Mouse (Mus musculus) G1E (cell line): ENCODE data around the gene Fbxw11. TPM values are rescaled to one million over a fixed set of nuclear protein-coding genes. Genes with fewer than 3 reads are reported as not detected.

Source experiments
- ATAC-seq: 2 replicates; pipeline ENCODE4 v1.8.0; 2016; ENCODE audit warnings: mild to moderate bottlenecking; ENCODE audit not compliant: insufficient number of reproducible peaks, poor library complexity, low FRiP score, severe bottlenecking; ENCODE audit errors: extremely low read depth
- DNase-seq: peaks from one replicate; pipeline ENCODE4 v3.0.0; 2012; ENCODE audit warnings: low spot score
- H3K27me3 ChIP-seq: 2 replicates; pipeline ENCODE4 v1.6.1; 2012; ENCODE audit warnings: mild to moderate bottlenecking, low read length, inconsistent platforms; ENCODE audit not compliant: insufficient read depth
- H3K36me3 ChIP-seq: replicated peaks from 2 replicates; pipeline ENCODE3; 2012; ENCODE audit warnings: mild to moderate bottlenecking, inconsistent platforms
- H3K4me1 ChIP-seq: 2 replicates; pipeline ENCODE4 v1.6.1; 2012; ENCODE audit warnings: low read depth, low read length, inconsistent platforms, mixed read lengths; ENCODE audit not compliant: insufficient read depth
- H3K4me3 ChIP-seq: 2 replicates; pipeline ENCODE4 v1.5.1; 2012; ENCODE audit warnings: low read depth, mild to moderate bottlenecking, inconsistent platforms, low read length, moderate library complexity, mixed read lengths
- H3K9me3 ChIP-seq: replicated peaks from 2 replicates; pipeline ENCODE4 v1.6.1; 2012; ENCODE audit warnings: inconsistent platforms
- CTCF ChIP-seq: IDR thresholded peaks from 2 replicates; pipeline ENCODE4 v1.5.1; 2012; ENCODE audit warnings: low read depth, low read length, inconsistent platforms, mixed read lengths
- GATA1 ChIP-seq: IDR thresholded peaks from 2 replicates; pipeline ENCODE4 v1.6.1; 2012; ENCODE audit warnings: borderline replicate concordance, low read length, inconsistent platforms, mixed read lengths
- GATA2 ChIP-seq: IDR thresholded peaks from 2 replicates; pipeline ENCODE4 v1.6.1; 2012; ENCODE audit warnings: low read depth, low read length, inconsistent platforms, borderline replicate concordance
- POLR2AphosphoS5 ChIP-seq: IDR thresholded peaks from 2 replicates; pipeline ENCODE4 v1.6.1; 2012; ENCODE audit warnings: low read depth, low read length, inconsistent platforms; ENCODE audit not compliant: insufficient replicate concordance
- TAL1 ChIP-seq: conservative IDR thresholded peaks from 2 replicates; pipeline ENCODE4 v1.6.1; 2012; ENCODE audit warnings: low read depth, low read length, inconsistent platforms, mixed read lengths
- polyA plus RNA-seq: library from polyadenylated mRNA; stranded (reverse); fragments of >175 nt; gene quantifications from 2 replicates; pipeline ENCODE4 v1.2.3, GENCODE M21; 2012
- total RNA-seq, 2 experiments: library from RNA; stranded (forward) in 1 of 2; stranded (reverse) in 1 of 2; fragments of 200-1000 nt in 1 of 2; fragments of >200 nt in 1 of 2; fragmentation: Nextera tagmentation in 1 of 2; gene quantifications; 2 replicates each; pipeline ENCODE4 v1.2.3; 2014 to 2017

Fbxw11 gene
- total and polyA plus RNA-seq, 3 experiments, result 16.9 to 53.7 (median 39.8) TPM

DNA sequence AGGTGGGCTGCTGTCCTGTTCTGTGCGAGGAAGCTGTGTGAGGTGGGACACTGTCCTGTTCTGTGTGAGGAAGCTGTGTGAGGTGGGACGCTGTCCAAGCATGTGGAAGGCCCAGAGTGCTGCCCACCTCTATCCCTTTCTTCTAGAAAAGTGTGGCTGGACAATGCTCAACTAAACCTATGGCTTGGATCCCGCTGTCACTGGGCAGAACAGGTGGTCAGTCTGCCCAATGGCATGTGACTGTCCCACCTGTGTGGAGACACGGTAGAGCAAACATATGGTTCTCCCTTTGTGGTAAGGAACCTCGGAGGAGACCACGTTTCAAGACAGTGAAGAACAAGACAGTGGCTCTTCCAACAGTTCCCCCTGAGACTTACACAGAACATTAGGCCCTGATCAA lies 14.6 kb upstream of the Fbxw11 start:
- Histone ChIP-seq H3K4me3 (no peak overlapping the region), H3K9me3 (no peaks in the 10 kb centered on the region), H3K27me3 (peaks cover 23% of the 10 kb centered on the region), H3K4me1 (peaks cover 22% of the 10 kb centered on the region), H3K36me3 (peaks cover 7% of the 10 kb centered on the region)
- ATAC-seq (no peak), DNase-seq (no peak)
- TF ChIP-seq CTCF, result no peak
- no peak for TF ChIP-seq TAL1
- TF ChIP-seq GATA2, result no peak
- TF ChIP-seq GATA1, result no peak
- no peak for TF ChIP-seq POLR2AphosphoS5

- Histone ChIP-seq H3K4me1 (peaks cover 30% of the 10 kb centered on the region), H3K4me3 (no peak overlapping the region), H3K36me3 (no peaks in the 10 kb centered on the region), H3K9me3 (no peaks in the 10 kb centered on the region), H3K27me3 (peaks cover 21% of the 10 kb centered on the region)
- TF ChIP-seq GATA2 (no peak), TAL1 (no peak), POLR2AphosphoS5 (no peak), GATA1 (no peak), CTCF (no peak)
- ATAC-seq (no peak), DNase-seq (no peak)
Observed at GRCm38 (mm10) chr11:32629713-32630211, 12.8 kb upstream of the Fbxw11 start.

DNA sequence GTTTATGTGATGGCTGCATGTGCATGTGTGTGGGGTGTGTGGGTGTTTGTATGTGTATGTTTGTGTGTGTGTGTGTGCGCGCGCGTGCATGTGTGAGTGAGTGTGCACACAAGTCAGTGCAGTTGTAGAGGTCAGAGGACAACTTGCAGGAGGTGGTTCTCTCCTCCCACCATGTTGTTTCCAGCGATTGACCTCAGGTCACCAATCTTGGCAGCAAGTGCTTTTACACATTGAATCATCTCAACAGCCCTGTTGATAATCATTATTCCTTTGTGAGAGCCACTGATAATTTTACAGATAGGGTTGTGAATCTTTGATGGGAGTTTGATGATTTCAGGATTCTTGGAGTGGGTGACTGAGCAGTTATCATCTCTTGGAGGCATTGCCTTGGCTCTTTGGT lies 9.9 kb upstream of the Fbxw11 start:
- peaks cover 26% of the 10 kb centered on the region for H3K4me1 ChIP-seq
- no peak for ATAC-seq

DNA sequence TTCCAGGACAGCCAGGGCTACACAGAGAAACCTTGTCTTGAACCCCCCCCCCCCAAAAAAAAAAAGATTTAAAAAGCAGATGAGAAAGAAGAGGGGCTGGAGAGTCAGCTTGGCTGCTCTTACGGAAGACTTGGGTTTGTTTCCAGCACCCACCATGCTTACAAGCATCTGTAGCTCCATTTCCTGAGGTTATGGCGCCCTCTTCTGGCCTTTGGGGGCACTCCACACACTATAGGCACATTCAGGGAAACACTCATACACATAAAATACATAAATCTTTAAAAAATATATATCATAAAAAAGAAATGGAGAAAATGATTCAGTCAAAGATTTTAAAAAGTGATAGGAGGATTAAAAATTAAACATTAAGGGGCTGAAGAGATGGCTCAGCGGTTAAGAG lies 9.0 kb upstream of the Fbxw11 start:
- ATAC-seq (no peak), DNase-seq (no peak)
- Histone ChIP-seq H3K4me1 (peaks cover 23% of the 10 kb centered on the region), H3K4me3 (no peak overlapping the region), H3K9me3 (no peaks in the 10 kb centered on the region), H3K27me3 (peaks cover under 1% of the 10 kb centered on the region; the same call in 1 of the 2 replicates), H3K36me3 (peaks cover 3% of the 10 kb centered on the region)
- no peak for TF ChIP-seq TAL1

More for the DNA sequence above, 9.9 kb upstream of the Fbxw11 start:
- no peaks in the 10 kb centered on the region for H3K9me3 ChIP-seq
- no peaks in the 10 kb centered on the region for H3K36me3 ChIP-seq
- DNase-seq, result no peak
- no peak overlapping the region for H3K4me3 ChIP-seq
- TF ChIP-seq CTCF (no peak), GATA2 (no peak), POLR2AphosphoS5 (no peak), GATA1 (no peak), TAL1 (no peak)
- peaks cover 9% of the 10 kb centered on the region for H3K27me3 ChIP-seq

DNA sequence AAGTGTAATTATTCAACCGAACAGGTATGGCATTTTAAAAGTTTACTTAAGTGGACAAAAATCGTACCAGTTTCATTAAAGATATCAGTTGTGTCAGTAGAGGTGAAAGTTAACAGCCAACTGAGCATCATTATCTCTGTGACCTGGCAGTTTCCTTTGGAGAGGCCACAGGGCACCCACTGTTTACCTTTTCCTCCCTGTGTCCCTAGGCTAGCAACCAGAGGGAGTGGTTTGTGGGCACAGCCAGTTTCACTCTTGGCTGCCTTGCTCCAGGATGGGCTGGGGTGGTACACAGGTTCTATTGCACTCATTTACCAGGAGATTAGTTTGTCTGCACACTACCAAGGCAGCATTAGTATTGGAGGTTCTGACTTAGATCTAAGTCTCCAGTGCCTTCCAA lies 8.4 kb upstream of the Fbxw11 start:
- H3K4me3 ChIP-seq, result no peak overlapping the region; the same call in 1 of the 2 replicates
- H3K27me3 ChIP-seq, result no peaks in the 10 kb centered on the region; the same call in 1 of the 2 replicates
- peaks cover 5% of the 10 kb centered on the region for H3K36me3 ChIP-seq
- H3K4me1 ChIP-seq, result peaks cover 24% of the 10 kb centered on the region
- TF ChIP-seq CTCF (no peak), GATA2 (no peak), TAL1 (no peak), GATA1 (no peak), POLR2AphosphoS5 (no peak)
- H3K9me3 ChIP-seq, result no peaks in the 10 kb centered on the region
- ATAC-seq (0 out of 2 replicates have a peak, but pooled peaks have one; percentile 15), DNase-seq (no peak)

DNA sequence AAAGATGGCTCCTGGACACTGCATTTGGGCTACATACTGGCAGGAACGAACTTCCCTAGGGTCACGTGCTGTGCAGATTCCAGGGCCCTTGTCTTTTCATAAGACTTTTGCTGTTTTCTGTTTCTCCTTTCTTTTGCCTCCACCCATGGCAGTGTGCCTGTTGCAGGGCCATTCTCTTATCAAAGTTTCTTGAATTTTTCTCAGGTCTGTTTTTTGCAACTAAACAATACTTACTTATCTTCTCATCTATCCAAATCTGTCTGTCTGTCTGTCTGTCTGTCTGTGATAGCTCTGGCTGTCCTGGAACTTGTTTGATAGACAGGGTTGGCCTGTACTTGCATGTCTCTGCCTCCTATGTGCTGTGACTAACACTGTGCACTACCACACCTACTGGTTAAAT lies 7.7 kb upstream of the Fbxw11 start:
- H3K36me3 ChIP-seq, result peaks cover 8% of the 10 kb centered on the region
- ATAC-seq (peak; percentile 59), DNase-seq (no peak)
- H3K27me3 ChIP-seq, result no peaks in the 10 kb centered on the region; the same call in 1 of the 2 replicates
- H3K4me1 ChIP-seq, result peaks cover 28% of the 10 kb centered on the region
- H3K9me3 ChIP-seq, result no peaks in the 10 kb centered on the region
- TF ChIP-seq GATA2, result no peak
- no peak overlapping the region; the same call in 1 of the 2 replicates for H3K4me3 ChIP-seq

GRCm38 (mm10) chr11:32636275-32636674 lies 6.2 kb upstream of the Fbxw11 start:
- Histone ChIP-seq H3K36me3 (peaks cover 11% of the 10 kb centered on the region), H3K9me3 (no peaks in the 10 kb centered on the region), H3K27me3 (no peaks in the 10 kb centered on the region), H3K4me1 (peaks cover 40% of the 10 kb centered on the region), H3K4me3 (no peak overlapping the region)
- no peak for DNase-seq
- no peak for ATAC-seq
- TF ChIP-seq POLR2AphosphoS5 (no peak), TAL1 (no peak), GATA1 (no peak), GATA2 (no peak), CTCF (no peak)
